12 mouse cellular contexts compared by ENCODE assay signal in the genomic region with DNA sequence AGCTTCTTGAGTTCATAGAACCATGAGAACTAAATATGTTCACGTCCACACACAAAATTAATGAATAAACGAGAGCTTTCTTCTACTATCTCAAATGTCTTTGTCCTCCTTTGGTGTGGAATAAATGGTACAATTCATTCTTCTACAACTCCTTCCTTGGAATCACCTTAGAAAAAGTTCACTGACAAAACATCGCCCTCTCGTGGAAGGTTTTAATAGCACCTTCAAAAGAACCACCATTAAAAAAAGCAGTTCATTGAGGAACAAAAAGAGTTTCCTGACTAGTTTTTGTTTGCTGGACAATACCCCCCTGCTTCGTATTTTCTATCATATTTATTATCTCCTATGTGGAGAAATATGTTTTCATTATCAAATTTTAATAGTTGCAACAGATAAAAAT. TPM values are rescaled to one million over a fixed set of nuclear protein-coding genes. Genes with fewer than 3 reads are reported as not detected.
DNase-seq lines count a peak whose midpoint lies in the region; ATAC-seq and TF ChIP-seq lines count a peak whose summit lies in the region.
"Had no signal": no experiment of that assay in that cellular context is flagged by ENCODE, and none has a peak within 500 bp of the region (broad histone marks: within the 10 kb centered on the region; RNA-seq: fewer than 3 reads in every experiment).

No protein-coding gene starts in this region.

- H3K9me3 ChIP-seq in hindbrain, embryonic 11.5 days (ENCODE audit: control insufficient read depth, low read length), result no peaks in the 10 kb centered on the region
- H3K9me3 ChIP-seq in hindbrain, embryonic 10.5 days, result no peaks in the 10 kb centered on the region
- H3K9me3 ChIP-seq in lung, postnatal 0 days (ENCODE audit: low read length), result no peaks in the 10 kb centered on the region

- 37% methylated on average over 5 of the region's 5 CpGs for WGBS in hindbrain, embryonic 11.5 days
- 38% methylated on average over 5 of the region's 5 CpGs for WGBS in hindbrain, embryonic 10.5 days
- 28% methylated on average over 5 of the region's 5 CpGs for WGBS in lung, postnatal 0 days

- no peaks in the 10 kb centered on the region for H3K27me3 ChIP-seq in hindbrain, embryonic 11.5 days (ENCODE audit: control insufficient read depth, insufficient read depth, low read length)
- H3K27me3 ChIP-seq in hindbrain, embryonic 10.5 days (ENCODE audit: insufficient read depth, poor library complexity, severe bottlenecking), result no peaks in the 10 kb centered on the region
- no peaks in the 10 kb centered on the region for H3K27me3 ChIP-seq in lung, postnatal 0 days (replicated peaks; ENCODE audit: insufficient read depth, low read length)

- no peak for ATAC-seq in hindbrain, embryonic 11.5 days (ENCODE audit: low FRiP score)
- no peak for ATAC-seq in lung, postnatal 0 days

- peak; percentile 47 for DNase-seq in hindbrain, embryonic 11.5 days (ENCODE audit: low spot score)
- no peak for DNase-seq in hindbrain, embryonic 10.5 days (ENCODE audit: low spot score)
- peak; percentile 6 for DNase-seq in lung, postnatal 0 days (ENCODE audit: low spot score)
- no peak for DNase-seq in lung, postnatal 14 days
- peak; percentile 39 for DNase-seq in ZHBTc4 (ENCODE audit: low read depth, low spot score)
- peak; percentile 1 for DNase-seq in retina, postnatal 7 days (ENCODE audit: low read depth, low spot score)
- DNase-seq in cerebellum, postnatal 36 days, result no peak
- no peak for DNase-seq in spleen, postnatal 14 days (ENCODE audit: low spot score in 2 of 2)
- DNase-seq: adrenal gland, postnatal 25 days; heart, postnatal 4 days; lung, postnatal 10 days; thymus, postnatal 25 days had no signal

- no peak overlapping the region for H3K4me3 ChIP-seq in hindbrain, embryonic 11.5 days (ENCODE audit: low read depth, low read length)
- no peak overlapping the region for H3K4me3 ChIP-seq in hindbrain, embryonic 10.5 days
- no peak overlapping the region for H3K4me3 ChIP-seq in lung, postnatal 0 days (ENCODE audit: low read depth, low read length)

- H3K27ac ChIP-seq in hindbrain, embryonic 11.5 days (ENCODE audit: low read depth, low read length), result no peak overlapping the region
- no peak overlapping the region for H3K27ac ChIP-seq in hindbrain, embryonic 10.5 days
- H3K27ac ChIP-seq in lung, postnatal 0 days (ENCODE audit: low read length), result no peak overlapping the region

- no peak overlapping the region for H3K9ac ChIP-seq in hindbrain, embryonic 11.5 days (ENCODE audit: low read depth, low read length)
- H3K9ac ChIP-seq in lung, postnatal 0 days (replicated peaks; ENCODE audit: low read depth), result no peak overlapping the region

- no peak overlapping the region for H3K4me2 ChIP-seq in hindbrain, embryonic 11.5 days (replicated peaks; ENCODE audit: low read depth, low read length)
- H3K4me2 ChIP-seq in lung, postnatal 0 days (replicated peaks; ENCODE audit: low read depth, low read length), result no peak overlapping the region

- TF ChIP-seq EP300 in lung, postnatal 0 days (IDR thresholded peaks at IDR 0.05), result no peak

- no peaks in the 10 kb centered on the region for H3K4me1 ChIP-seq in hindbrain, embryonic 11.5 days (replicated peaks; ENCODE audit: control insufficient read depth, insufficient read depth, low read length)
- H3K4me1 ChIP-seq in hindbrain, embryonic 10.5 days (replicated peaks), result no peaks in the 10 kb centered on the region
- H3K4me1 ChIP-seq in lung, postnatal 0 days (ENCODE audit: insufficient read depth, low read depth, low read length), result no peaks in the 10 kb centered on the region

- peak; percentile 43 for TF ChIP-seq CTCF in lung, postnatal 0 days (IDR thresholded peaks at IDR 0.05)

- no peaks in the 10 kb centered on the region for H3K36me3 ChIP-seq in hindbrain, embryonic 11.5 days (ENCODE audit: control insufficient read depth, insufficient read depth, low read length)
- no peaks in the 10 kb centered on the region for H3K36me3 ChIP-seq in hindbrain, embryonic 10.5 days
- H3K36me3 ChIP-seq in lung, postnatal 0 days (ENCODE audit: insufficient read depth, low read length), result no peaks in the 10 kb centered on the region

RNA-seq across cellular contexts. Expression of gene Rergl, which starts 40.7 kb away (rescaled TPM):
- not detected in 2 replicates for polyA plus RNA-seq in hindbrain, embryonic 11.5 days (2014; fragmentation: Nextera tagmentation; extraction: Ambion mirVana)
- not detected in 2 replicates for polyA plus RNA-seq in hindbrain, embryonic 10.5 days (2016; fragmentation: Nextera tagmentation; extraction: Ambion mirVana)
- not detected in 2 replicates for polyA plus RNA-seq in lung, postnatal 0 days (2015; fragmentation: Nextera tagmentation; extraction: Ambion mirVana)

Comparison
In these comparisons a context has a peak if more than half of its experiments do, and no peak if none do; other contexts are left out.
1. DNase-seq: peak in hindbrain, embryonic 11.5 days (single experiment), lung, postnatal 0 days (single experiment), ZHBTc4 (single experiment) and retina, postnatal 7 days (single experiment); none in hindbrain, embryonic 10.5 days (single experiment), lung, postnatal 14 days (single experiment), cerebellum, postnatal 36 days (0 of 2) and spleen, postnatal 14 days (0 of 2).